Comparison of ENCODE assay signal across 25 mouse cellular contexts in genomic region chr17:34286501-34286900, GRCm38 (mm10). TPM values are rescaled to one million over a fixed set of nuclear protein-coding genes. Genes with fewer than 3 reads are reported as not detected.
DNase-seq lines count a peak whose midpoint lies in the region; ATAC-seq and TF ChIP-seq lines count a peak whose summit lies in the region.
"Had no signal": no experiment of that assay in that cellular context is flagged by ENCODE, and none has a peak within 500 bp of the region (broad histone marks: within the 10 kb centered on the region; RNA-seq: fewer than 3 reads in every experiment).

No protein-coding gene starts in this region.

- no peak for TF ChIP-seq CTCF in lung, adult 2 months (IDR thresholded peaks at IDR 0.05; ENCODE audit: insufficient read depth, low read length)
- no peak for TF ChIP-seq CTCF in CH12.LX (conservative IDR thresholded peaks at IDR 0.05 in 1 of 2, IDR thresholded peaks at IDR 0.05 in 1 of 2; ENCODE audit: low read depth in 2 of 2, low read length in 2 of 2)

- dilution Hi-C loops in CH12.LX (cut with MboI; ENCODE audit: extremely low pct_ligation_motif_present, extremely low pct_unique_long_range_greater_than_20kb, low sequenced_read_pairs) = no loop called here

- TF ChIP-seq POLR2A in lung, adult 2 months (IDR thresholded peaks at IDR 0.05; ENCODE audit: borderline replicate concordance, extremely low read depth, low read depth, low read length) = no peak
- no peak for TF ChIP-seq POLR2A in CH12.LX (IDR thresholded peaks at IDR 0.05; ENCODE audit: low read depth, low read length)

- peaks cover 4% of the 10 kb centered on the region; the same call in 1 of the 2 replicates for H3K79me2 ChIP-seq in CH12.LX (replicated peaks; ENCODE audit: control insufficient read depth, extremely low read depth, insufficient read depth, poor library complexity, severe bottlenecking)

- H3K4me2 ChIP-seq in CH12.LX (ENCODE audit: insufficient read depth, low read depth, poor library complexity, severe bottlenecking) = peak overlapping the region; percentile 16; the same call in 1 of the 2 replicates
- no peak overlapping the region for H3K4me2 ChIP-seq in midbrain, embryonic 14.5 days (ENCODE audit: low read length)
- H3K4me2 ChIP-seq in liver, embryonic 12.5 days = no peak overlapping the region
- H3K4me2 ChIP-seq: embryonic facial prominence, embryonic 12.5 days; forebrain, embryonic 15.5 days; hindbrain, embryonic 13.5 days had no signal

- H3K27me3 ChIP-seq in CH12.LX (replicated peaks) = no peaks in the 10 kb centered on the region
- no peaks in the 10 kb centered on the region for H3K27me3 ChIP-seq in midbrain, embryonic 14.5 days (ENCODE audit: control insufficient read depth, insufficient read depth, low read length)
- peaks cover 4% of the 10 kb centered on the region for H3K27me3 ChIP-seq in liver, embryonic 12.5 days (replicated peaks)
- H3K27me3 ChIP-seq: embryonic facial prominence, embryonic 12.5 days; forebrain, embryonic 15.5 days; hindbrain, embryonic 13.5 days had no signal

- 52% methylated on average over 5 of the region's 5 CpGs for WGBS in lung, adult 2 months
- 85% methylated on average over 5 of the region's 5 CpGs for WGBS in midbrain, embryonic 14.5 days
- 53% methylated on average over 5 of the region's 5 CpGs for WGBS in liver, embryonic 12.5 days (ENCODE audit: insufficient replicate concordance)

- no peaks in the 10 kb centered on the region for H3K4me1 ChIP-seq in lung, adult 2 months (ENCODE audit: control insufficient read depth, insufficient read depth, low read length)
- peaks cover 7 to 28% of the 10 kb centered on the region in 2 experiments; a peak in 3 of 4 replicates for H3K4me1 ChIP-seq in CH12.LX (ENCODE audit: control insufficient read depth in 1 of 2, insufficient read depth in 2 of 2)
- no peaks in the 10 kb centered on the region for H3K4me1 ChIP-seq in midbrain, embryonic 14.5 days (ENCODE audit: control insufficient read depth, insufficient read depth, low read length)
- no peaks in the 10 kb centered on the region for H3K4me1 ChIP-seq in liver, embryonic 12.5 days
- H3K4me1 ChIP-seq: embryonic facial prominence, embryonic 12.5 days; forebrain, embryonic 15.5 days; heart, embryonic 10.5 days; hindbrain, embryonic 13.5 days had no signal

- peak overlapping the region; percentile 57; the same call in 1 of the 2 replicates for H3K27ac ChIP-seq in CH12.LX (ENCODE audit: insufficient read depth, low read depth)
- H3K27ac ChIP-seq in midbrain, embryonic 14.5 days (replicated peaks; ENCODE audit: low read depth, low read length) = no peak overlapping the region
- H3K27ac ChIP-seq in liver, embryonic 12.5 days = no peak overlapping the region
- H3K27ac ChIP-seq: embryonic facial prominence, embryonic 12.5 days; forebrain, embryonic 15.5 days; heart, embryonic 10.5 days; hindbrain, embryonic 13.5 days; hindbrain, postnatal 0 days had no signal

- peak overlapping the region; percentile 35 for H3K4me3 ChIP-seq in lung, adult 2 months (replicated peaks; ENCODE audit: extremely low read depth, low read depth, low read length)
- peak overlapping the region; percentile 63 to 72 (median 69) for H3K4me3 ChIP-seq in CH12.LX (replicated peaks in 1 of 3; ENCODE audit: low read depth in 2 of 3, low read length in 2 of 3, poor library complexity in 1 of 3)
- H3K4me3 ChIP-seq in midbrain, embryonic 14.5 days (replicated peaks; ENCODE audit: low read depth, low read length) = no peak overlapping the region
- no peak overlapping the region for H3K4me3 ChIP-seq in liver, embryonic 12.5 days
- H3K4me3 ChIP-seq: embryonic facial prominence, embryonic 12.5 days; forebrain, embryonic 15.5 days; heart, embryonic 10.5 days; hindbrain, embryonic 13.5 days had no signal

- no peak; the same call in 1 of the 2 replicates for TF ChIP-seq EP300 in CH12.LX (IDR thresholded peaks at IDR 0.05; ENCODE audit: low read length)

- peaks cover 10 to 42% of the 10 kb centered on the region in 2 experiments for H3K36me3 ChIP-seq in CH12.LX (replicated peaks in 1 of 2; ENCODE audit: control insufficient read depth in 1 of 2, insufficient read depth in 1 of 2, low read length in 1 of 2)
- no peaks in the 10 kb centered on the region for H3K36me3 ChIP-seq in midbrain, embryonic 14.5 days (ENCODE audit: control insufficient read depth, insufficient read depth, low read length)
- no peaks in the 10 kb centered on the region for H3K36me3 ChIP-seq in liver, embryonic 12.5 days
- H3K36me3 ChIP-seq: embryonic facial prominence, embryonic 12.5 days; forebrain, embryonic 15.5 days; heart, embryonic 10.5 days; hindbrain, embryonic 13.5 days had no signal

- peaks cover 3% of the 10 kb centered on the region for H3K9me3 ChIP-seq in CH12.LX (replicated peaks; ENCODE audit: low read length)
- H3K9me3 ChIP-seq in midbrain, embryonic 14.5 days (ENCODE audit: control insufficient read depth, low read length) = no peaks in the 10 kb centered on the region
- H3K9me3 ChIP-seq in liver, embryonic 12.5 days (replicated peaks) = no peaks in the 10 kb centered on the region
- H3K9me3 ChIP-seq: embryonic facial prominence, embryonic 12.5 days; forebrain, embryonic 15.5 days; heart, embryonic 10.5 days; hindbrain, embryonic 13.5 days had no signal

- no peak overlapping the region for H3K9ac ChIP-seq in CH12.LX (ENCODE audit: insufficient read depth, low read depth)
- H3K9ac ChIP-seq in midbrain, embryonic 14.5 days (replicated peaks; ENCODE audit: low read length) = no peak overlapping the region
- no peak overlapping the region for H3K9ac ChIP-seq in liver, embryonic 12.5 days
- H3K9ac ChIP-seq: embryonic facial prominence, embryonic 12.5 days; forebrain, embryonic 15.5 days; hindbrain, embryonic 13.5 days had no signal

- ATAC-seq in megakaryocyte progenitor cell, adult 5-6 weeks (replicated peaks; ENCODE audit: poor library complexity) = 0 out of 2 replicates have a peak, but pooled peaks have one; percentile 21
- ATAC-seq in midbrain, embryonic 14.5 days (ENCODE audit: low FRiP score, low TSS enrichment) = no peak
- no peak for ATAC-seq in liver, embryonic 12.5 days
- ATAC-seq: forebrain, embryonic 15.5 days; hindbrain, postnatal 0 days had no signal

- TF ChIP-seq RAD21 in CH12.LX (IDR thresholded peaks at IDR 0.05; ENCODE audit: low read depth, low read length) = no peak

- in situ Hi-C loops in CH12.LX (cut with MboI; ENCODE audit: low pct_ligation_motif_present, low pct_unique_long_range_greater_than_20kb, low sequenced_read_pairs) = no loop called here

- no peak for DNase-seq in lung, adult 2 months
- DNase-seq in lung, postnatal 36 days = no peak
- DNase-seq in CH12.LX (ENCODE audit: extremely low read depth) = peak; percentile 51
- no peak for DNase-seq in midbrain, embryonic 14.5 days
- DNase-seq in adrenal gland, adult 18-20 months (ENCODE audit: low spot score in 2 of 2) = no peak
- DNase-seq: adrenal gland, adult 8-10 months; cerebellum, adult 11-12 months; cerebellum, adult 9-10 months; gastrocnemius, postnatal 25 days; heart, adult 18-20 months; heart, postnatal 10 days had no signal

RNA-seq across cellular contexts. Expression of gene H2-Aa, which starts 1.1 kb away (rescaled TPM):
- 544 and 571 TPM in 2 replicates for polyA plus RNA-seq in lung, adult 2 months (2012; rRNA removed)
- total RNA-seq in CH12.LX (2012; rRNA removed) = 385 and 450 TPM in 2 replicates
- 481 and 488 TPM in 2 replicates for total RNA-seq in CH12.LX (2014; rRNA removed)
- polyA plus RNA-seq in CH12.LX (2012; ENCODE audit: insufficient read length, low read depth) = 930 and 958 TPM in 2 replicates
- total RNA-seq in megakaryocyte progenitor cell, adult 5-6 weeks (2015) = 30.1 and 37.9 TPM in 2 replicates
- total RNA-seq in megakaryocyte progenitor cell, adult 5-6 weeks (2017) = 10.3 and 24.6 TPM in 2 replicates
- 0.83 TPM in 1 of 2 replicates, not detected in the other for polyA plus RNA-seq in midbrain, embryonic 14.5 days (2014; fragmentation: Nextera tagmentation; extraction: Ambion mirVana)
- 100 to 1,000 TPM; 119 to 219 TPM for total RNA-seq in adrenal gland, adult 18-20 months (2021)
- 0.11 TPM in 1 of 2 replicates, not detected in the other for polyA plus RNA-seq in liver, embryonic 12.5 days (2016; fragmentation: Nextera tagmentation; extraction: Ambion mirVana)
- polyA plus RNA-seq: forebrain, embryonic 11.5 days; forebrain, embryonic 15.5 days had no signal

RNA-seq across cellular contexts. Expression of gene H2-Eb1, which starts 19.2 kb away (rescaled TPM):
- 256 and 285 TPM in 2 replicates for polyA plus RNA-seq in lung, adult 2 months (2012; rRNA removed)
- 574 and 629 TPM in 2 replicates for total RNA-seq in CH12.LX (2012; rRNA removed)
- 511 and 534 TPM in 2 replicates for total RNA-seq in CH12.LX (2014; rRNA removed)
- polyA plus RNA-seq in CH12.LX (2012; ENCODE audit: insufficient read length, low read depth) = 898 and 899 TPM in 2 replicates
- 5.0 and 5.6 TPM in 2 replicates for total RNA-seq in megakaryocyte progenitor cell, adult 5-6 weeks (2015)
- 11.2 and 17.2 TPM in 2 replicates for total RNA-seq in megakaryocyte progenitor cell, adult 5-6 weeks (2017)
- polyA plus RNA-seq in midbrain, embryonic 14.5 days (2014; fragmentation: Nextera tagmentation; extraction: Ambion mirVana) = 2.4 and 2.7 TPM in 2 replicates
- 100 to 1,000 TPM; 134 to 220 TPM for total RNA-seq in adrenal gland, adult 18-20 months (2021)
- 0.15 and 0.37 TPM in 2 replicates for polyA plus RNA-seq in liver, embryonic 12.5 days (2016; fragmentation: Nextera tagmentation; extraction: Ambion mirVana)

RNA-seq across cellular contexts. Expression of gene H2-Ab1, which starts 29.0 kb away (rescaled TPM):
- 1,370 and 1,736 TPM in 2 replicates for polyA plus RNA-seq in lung, adult 2 months (2012; rRNA removed)
- 114 and 158 TPM in 2 replicates for total RNA-seq in CH12.LX (2012; rRNA removed)
- total RNA-seq in CH12.LX (2014; rRNA removed) = 105 and 119 TPM in 2 replicates
- polyA plus RNA-seq in CH12.LX (2012; ENCODE audit: insufficient read length, low read depth) = 634 and 699 TPM in 2 replicates
- total RNA-seq in megakaryocyte progenitor cell, adult 5-6 weeks (2015) = 50.0 and 61.3 TPM in 2 replicates
- 45.2 and 81.5 TPM in 2 replicates for total RNA-seq in megakaryocyte progenitor cell, adult 5-6 weeks (2017)
- 1.1 and 2.0 TPM in 2 replicates for polyA plus RNA-seq in midbrain, embryonic 14.5 days (2014; fragmentation: Nextera tagmentation; extraction: Ambion mirVana)
- total RNA-seq in adrenal gland, adult 18-20 months (2021) = 100 to 1,000 TPM in 1 of 2 experiments, 10 to 100 TPM in 1; 90.9 to 173 TPM
- 2.9 and 3.1 TPM in 2 replicates for polyA plus RNA-seq in liver, embryonic 12.5 days (2016; fragmentation: Nextera tagmentation; extraction: Ambion mirVana)

RNA-seq across cellular contexts. Expression of gene H2-Eb2, which starts 39.0 kb away (rescaled TPM):
- 0.63 and 1.2 TPM in 2 replicates for polyA plus RNA-seq in lung, adult 2 months (2012; rRNA removed)
- 5.8 and 6.8 TPM in 2 replicates for total RNA-seq in CH12.LX (2012; rRNA removed)
- 10.9 and 12.2 TPM in 2 replicates for total RNA-seq in CH12.LX (2014; rRNA removed)
- polyA plus RNA-seq in CH12.LX (2012; ENCODE audit: insufficient read length, low read depth) = 10.2 and 11.4 TPM in 2 replicates
- total RNA-seq in megakaryocyte progenitor cell, adult 5-6 weeks (2015) = 0.02 TPM in 1 of 2 replicates, not detected in the other
- not detected in 2 replicates for total RNA-seq in megakaryocyte progenitor cell, adult 5-6 weeks (2017)
- polyA plus RNA-seq in midbrain, embryonic 14.5 days (2014; fragmentation: Nextera tagmentation; extraction: Ambion mirVana) = 0.16 TPM in 1 of 2 replicates, not detected in the other
- total RNA-seq in adrenal gland, adult 18-20 months (2021) = not detected
- polyA plus RNA-seq in liver, embryonic 12.5 days (2016; fragmentation: Nextera tagmentation; extraction: Ambion mirVana) = not detected in 2 replicates
- total RNA-seq: adrenal gland, adult 8-10 months; adrenal gland, postnatal 36 days; ES-E14; gastrocnemius, adult 18-20 months; gastrocnemius, postnatal 25 days; heart, postnatal 10 days; hematopoietic stem cell, adult 5-6 weeks had no signal
- polyA plus RNA-seq: cortical plate, adult 2 months; embryonic facial prominence, embryonic 12.5 days; forebrain, embryonic 11.5 days; heart, embryonic 10.5 days; heart, embryonic 14.5 days had no signal

RNA-seq across cellular contexts. Expression of gene H2-Ob, which starts 47.8 kb away (rescaled TPM):
- polyA plus RNA-seq in lung, adult 2 months (2012; rRNA removed) = 18.8 and 34.6 TPM in 2 replicates
- total RNA-seq in CH12.LX (2012; rRNA removed) (8.4 and 13.7 TPM in 2 replicates), CH12.LX (2014; rRNA removed) (31.9 and 39.7 TPM in 2 replicates)
- 19.9 and 27.2 TPM in 2 replicates for polyA plus RNA-seq in CH12.LX (2012; ENCODE audit: insufficient read length, low read depth)
- total RNA-seq in megakaryocyte progenitor cell, adult 5-6 weeks (2015) = 6.6 and 13.1 TPM in 2 replicates
- total RNA-seq in megakaryocyte progenitor cell, adult 5-6 weeks (2017) = 3.7 and 8.6 TPM in 2 replicates
- polyA plus RNA-seq in midbrain, embryonic 14.5 days (2014; fragmentation: Nextera tagmentation; extraction: Ambion mirVana) = not detected in 2 replicates
- total RNA-seq in adrenal gland, adult 18-20 months (2021) = under 1 TPM; 0.40 to 0.99 TPM
- 0.05 and 0.19 TPM in 2 replicates for polyA plus RNA-seq in liver, embryonic 12.5 days (2016; fragmentation: Nextera tagmentation; extraction: Ambion mirVana)
- total RNA-seq: ES-E14 had no signal
- polyA plus RNA-seq: embryonic facial prominence, embryonic 12.5 days; forebrain, embryonic 11.5 days; forebrain, embryonic 15.5 days; heart, embryonic 10.5 days; heart, embryonic 14.5 days had no signal

Comparison
In these comparisons a context has a peak if more than half of its experiments do, and no peak if none do; other contexts are left out.
1. H3K4me3 ChIP-seq: peak in lung, adult 2 months (single experiment) and CH12.LX (3 of 3); none in midbrain, embryonic 14.5 days (single experiment) and liver, embryonic 12.5 days (single experiment).
2. RNA of gene H2-Aa, which starts 1.1 kb away (polyA plus RNA-seq): 930 to 958 TPM in CH12.LX and 544 to 571 TPM in lung, adult 2 months; 0.83 TPM in midbrain, embryonic 14.5 days and 0.11 TPM in liver, embryonic 12.5 days; every median in the first group is over 100 times any median in the second.
3. RNA of gene H2-Eb1, which starts 19.2 kb away (polyA plus RNA-seq): 898 to 899 TPM in CH12.LX and 256 to 285 TPM in lung, adult 2 months; 2.4 to 2.7 TPM in midbrain, embryonic 14.5 days and 0.15 to 0.37 TPM in liver, embryonic 12.5 days; every median in the first group is over 10 times any median in the second.
4. RNA of gene H2-Ab1, which starts 29.0 kb away (polyA plus RNA-seq): 1,370 to 1,736 TPM in lung, adult 2 months and 634 to 699 TPM in CH12.LX; 2.9 to 3.1 TPM in liver, embryonic 12.5 days and 1.1 to 2.0 TPM in midbrain, embryonic 14.5 days; every median in the first group is over 100 times any median in the second.